Mouse (Mus musculus): ENCODE measurements around the gene St6gal1. TPM values are rescaled to one million over a fixed set of nuclear protein-coding genes. Genes with fewer than 3 reads are reported as not detected.

Gene St6gal1
- polyA plus RNA-seq, 1 experiment from 2014 or later, result 17.6 TPM

DNA sequence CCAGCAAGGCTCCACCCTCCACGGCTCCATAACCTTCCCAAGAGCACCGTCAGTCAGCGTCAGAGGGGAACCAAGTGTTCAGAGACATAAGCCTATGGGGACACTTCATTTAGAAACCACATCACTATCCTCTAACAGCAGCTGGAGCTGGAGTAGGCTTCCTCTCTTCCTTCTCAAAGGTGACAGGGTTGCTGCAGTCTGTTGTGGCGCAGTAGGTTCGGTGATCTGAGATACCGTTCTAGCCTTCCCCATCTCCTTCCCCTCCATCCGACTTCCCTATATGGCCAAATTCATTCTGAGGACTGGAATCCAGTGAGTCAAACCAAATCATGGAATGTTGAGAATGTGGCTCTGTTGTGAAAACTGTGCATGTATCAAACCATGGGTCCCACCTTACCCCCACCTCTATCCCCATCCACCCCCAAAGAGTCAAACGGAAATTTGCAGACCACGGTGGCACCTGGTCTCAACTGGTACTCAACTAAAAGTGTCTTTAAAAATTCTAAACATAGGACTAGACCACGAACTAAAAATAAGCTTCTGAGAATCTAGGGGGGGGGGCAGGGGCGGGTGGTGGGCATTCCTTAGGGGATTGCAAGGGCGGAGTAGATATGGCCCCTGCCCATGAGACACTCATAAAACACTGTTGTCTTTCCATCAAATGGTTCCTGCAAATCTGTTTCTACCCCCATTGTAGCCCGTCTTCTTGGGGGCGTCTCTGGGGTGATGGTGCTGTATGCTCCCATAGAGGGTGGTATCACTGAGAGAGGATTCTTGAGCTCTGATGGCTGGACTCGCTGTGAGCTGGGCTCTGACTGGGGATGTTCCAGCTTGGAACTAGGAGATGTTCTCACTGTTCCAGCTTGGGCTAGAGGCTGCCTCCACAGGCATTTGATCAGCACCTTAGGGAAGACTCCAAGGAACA lies 60.2 kb downstream of the St6gal1 start:
- no peak overlapping the region for H3K4me3 ChIP-seq (replicated peaks; ENCODE audit: low read length)
- no peak overlapping the region for H3K9ac ChIP-seq (ENCODE audit: low read length)
- 76% methylated on average over 15 of the region's 15 CpGs for WGBS
- no peak for ATAC-seq (ENCODE audit: insufficient read depth, low FRiP score)
- no peaks in the 10 kb centered on the region for H3K4me1 ChIP-seq (ENCODE audit: control insufficient read depth, insufficient read depth, low read length)
- H3K27me3 ChIP-seq (ENCODE audit: control insufficient read depth, insufficient read depth, low read length), result no peaks in the 10 kb centered on the region
- H3K9me3 ChIP-seq (replicated peaks; ENCODE audit: control insufficient read depth, low read length), result no peaks in the 10 kb centered on the region
- H3K36me3 ChIP-seq (ENCODE audit: control insufficient read depth, insufficient read depth, low read length), result no peaks in the 10 kb centered on the region
- H3K4me2 ChIP-seq (ENCODE audit: low read depth, low read length), result no peak overlapping the region
- no peak overlapping the region for H3K27ac ChIP-seq (ENCODE audit: low read length)

DNA sequence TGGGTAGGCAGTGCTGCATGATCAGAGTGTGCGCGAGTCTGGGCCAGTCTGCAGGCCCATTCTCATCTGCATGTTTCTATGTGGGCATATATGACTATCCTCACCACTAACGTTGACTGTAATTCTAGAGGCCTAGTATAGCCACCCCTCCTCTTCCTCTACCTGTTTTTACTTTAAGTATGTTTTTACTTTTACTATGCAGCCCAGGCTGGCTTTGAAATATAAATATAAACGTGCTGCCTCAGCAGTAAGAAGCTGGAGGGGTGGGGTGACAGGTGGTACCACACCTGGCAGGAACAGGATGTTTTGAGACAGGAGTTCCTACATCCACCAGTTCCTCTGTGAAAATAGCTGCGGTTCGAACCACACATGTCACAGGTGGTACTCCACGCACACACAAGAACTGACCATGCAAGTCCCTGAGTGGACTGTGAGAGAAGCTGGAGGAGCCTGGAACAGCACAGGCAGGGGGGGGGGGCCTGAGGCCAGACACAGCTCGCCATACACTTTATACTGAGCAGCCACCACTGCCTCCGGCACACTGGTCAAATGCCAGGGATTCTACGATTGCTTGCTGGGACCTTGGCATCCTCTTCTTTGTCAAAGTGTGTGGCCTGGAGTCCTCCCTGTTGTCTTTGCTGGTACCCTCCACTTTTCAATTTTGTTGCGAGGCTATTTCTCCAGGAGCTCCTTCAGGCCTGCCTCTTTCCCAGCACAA lies 62.0 kb downstream of the St6gal1 start:
- Histone ChIP-seq H3K4me2 (ENCODE audit: low read depth, low read length) (no peak overlapping the region), H3K36me3 (ENCODE audit: control insufficient read depth, insufficient read depth, low read length) (no peaks in the 10 kb centered on the region), H3K9ac (ENCODE audit: low read length) (no peak overlapping the region), H3K4me3 (replicated peaks; ENCODE audit: low read length) (no peak overlapping the region), H3K27me3 (ENCODE audit: control insufficient read depth, insufficient read depth, low read length) (no peaks in the 10 kb centered on the region), H3K9me3 (replicated peaks; ENCODE audit: control insufficient read depth, low read length) (no peaks in the 10 kb centered on the region), H3K27ac (ENCODE audit: low read length) (no peak overlapping the region), H3K4me1 (ENCODE audit: control insufficient read depth, insufficient read depth, low read length) (no peaks in the 10 kb centered on the region)
- no peak for ATAC-seq (ENCODE audit: insufficient read depth, low FRiP score)
- WGBS, result 79% methylated on average over 11 of the region's 11 CpGs

DNA sequence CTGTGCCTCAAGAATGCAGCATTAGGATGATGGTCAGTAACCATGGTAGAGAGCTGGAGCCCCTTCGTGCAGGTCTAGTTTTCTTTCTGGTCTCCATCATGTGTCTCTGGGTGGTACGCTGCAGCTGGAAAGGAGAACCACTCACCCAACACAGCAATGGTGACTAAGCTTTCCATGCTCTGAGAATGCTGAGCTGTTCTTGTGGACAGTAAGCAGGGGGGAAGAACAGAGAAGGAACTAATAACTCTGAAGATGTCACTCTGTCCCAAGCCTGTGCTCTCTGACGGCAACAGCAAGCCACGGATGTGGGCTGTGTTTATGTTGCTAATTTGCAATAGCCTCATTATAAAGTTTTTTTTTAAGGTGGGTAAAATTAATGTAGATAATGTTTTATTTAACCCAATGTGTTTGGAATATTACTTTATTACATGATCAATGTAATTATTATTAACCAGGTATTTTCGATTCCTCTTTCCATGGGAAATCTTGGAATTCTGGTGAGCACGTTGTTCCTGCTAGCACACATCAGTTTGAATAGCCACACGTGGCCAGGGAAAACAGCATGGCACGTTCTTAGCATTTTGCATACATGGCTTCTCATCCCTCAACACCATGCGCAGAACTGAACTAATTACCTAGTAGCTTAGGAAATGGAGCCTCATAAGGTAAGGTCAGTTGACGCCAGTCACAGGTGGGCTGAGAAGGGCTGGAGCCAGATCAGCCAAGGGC lies 62.9 kb downstream of the St6gal1 start:
- no peaks in the 10 kb centered on the region for H3K4me1 ChIP-seq (ENCODE audit: control insufficient read depth, insufficient read depth, low read length)
- WGBS, result 89% methylated on average over 10 of the region's 10 CpGs
- H3K36me3 ChIP-seq (ENCODE audit: control insufficient read depth, insufficient read depth, low read length), result no peaks in the 10 kb centered on the region
- no peaks in the 10 kb centered on the region for H3K9me3 ChIP-seq (replicated peaks; ENCODE audit: control insufficient read depth, low read length)
- no peaks in the 10 kb centered on the region for H3K27me3 ChIP-seq (ENCODE audit: control insufficient read depth, insufficient read depth, low read length)
- H3K9ac ChIP-seq (ENCODE audit: low read length), result no peak overlapping the region
- no peak overlapping the region for H3K4me2 ChIP-seq (ENCODE audit: low read depth, low read length)
- no peak for ATAC-seq (ENCODE audit: insufficient read depth, low FRiP score)
- no peak overlapping the region for H3K27ac ChIP-seq (ENCODE audit: low read length)
- H3K4me3 ChIP-seq (replicated peaks; ENCODE audit: low read length), result no peak overlapping the region

DNA sequence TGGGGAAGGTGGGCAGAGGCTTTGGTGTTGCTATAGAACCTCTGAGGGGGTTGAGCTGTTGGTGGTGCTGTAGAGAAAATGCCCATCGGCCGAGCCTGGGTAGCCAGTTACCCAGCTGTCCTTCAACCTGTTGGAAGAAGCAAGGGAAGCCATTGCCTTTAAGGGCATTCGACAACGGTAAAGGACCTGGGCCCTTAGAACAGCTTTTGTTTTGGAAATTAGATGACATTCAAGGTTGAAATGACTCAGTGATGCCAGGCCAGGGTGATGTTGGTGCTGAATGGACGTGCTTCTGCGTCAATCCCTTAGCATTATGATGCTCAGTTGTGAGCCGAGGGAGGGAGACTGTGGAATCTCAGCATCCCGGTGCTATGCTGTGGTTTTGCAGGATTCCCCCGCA lies 63.6 kb downstream of the St6gal1 start:
- H3K36me3 ChIP-seq (ENCODE audit: control insufficient read depth, insufficient read depth, low read length), result no peaks in the 10 kb centered on the region
- no peaks in the 10 kb centered on the region for H3K27me3 ChIP-seq (ENCODE audit: control insufficient read depth, insufficient read depth, low read length)
- WGBS, result 93% methylated on average over 9 of the region's 9 CpGs
- 0 out of 2 replicates have a peak, but pooled peaks cover 2% of the 10 kb centered on the region for H3K4me1 ChIP-seq (ENCODE audit: control insufficient read depth, insufficient read depth, low read length)
- H3K9me3 ChIP-seq (replicated peaks; ENCODE audit: control insufficient read depth, low read length), result no peaks in the 10 kb centered on the region
- H3K4me2 ChIP-seq (ENCODE audit: low read depth, low read length), result no peak overlapping the region
- H3K27ac ChIP-seq (ENCODE audit: low read length), result no peak overlapping the region
- H3K4me3 ChIP-seq (replicated peaks; ENCODE audit: low read length), result no peak overlapping the region
- no peak for ATAC-seq (ENCODE audit: insufficient read depth, low FRiP score)
- no peak overlapping the region for H3K9ac ChIP-seq (ENCODE audit: low read length)

DNA sequence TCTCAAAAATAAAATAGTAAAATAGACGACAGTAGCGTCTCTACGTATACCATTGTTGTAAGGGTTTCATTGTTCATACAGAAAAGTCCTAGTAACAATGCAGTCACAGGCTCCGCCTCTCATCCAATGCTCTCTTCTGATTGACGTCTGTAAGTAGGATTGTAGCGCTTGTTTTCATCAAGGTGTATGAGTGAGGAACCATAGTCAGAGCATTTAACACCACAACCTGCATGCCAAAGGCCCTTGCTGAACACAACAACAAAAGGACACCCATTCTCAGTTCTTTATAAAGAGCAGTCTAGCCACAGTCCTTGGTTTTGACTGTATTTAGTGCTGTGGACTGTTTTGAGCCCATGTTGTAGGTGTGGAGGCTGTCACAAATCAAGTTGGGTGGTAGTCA lies 64.9 kb downstream of the St6gal1 start:
- H3K4me3 ChIP-seq (replicated peaks; ENCODE audit: low read length), result no peak overlapping the region
- H3K4me1 ChIP-seq (ENCODE audit: control insufficient read depth, insufficient read depth, low read length), result 0 out of 2 replicates have a peak, but pooled peaks cover 4% of the 10 kb centered on the region
- no peaks in the 10 kb centered on the region for H3K27me3 ChIP-seq (ENCODE audit: control insufficient read depth, insufficient read depth, low read length)
- no peak for ATAC-seq (ENCODE audit: insufficient read depth, low FRiP score)
- H3K9me3 ChIP-seq (replicated peaks; ENCODE audit: control insufficient read depth, low read length), result no peaks in the 10 kb centered on the region
- H3K36me3 ChIP-seq (ENCODE audit: control insufficient read depth, insufficient read depth, low read length), result no peaks in the 10 kb centered on the region
- no peak overlapping the region for H3K4me2 ChIP-seq (ENCODE audit: low read depth, low read length)
- H3K9ac ChIP-seq (ENCODE audit: low read length), result no peak overlapping the region
- H3K27ac ChIP-seq (ENCODE audit: low read length), result no peak overlapping the region
- 91% methylated on average over 6 of the region's 6 CpGs for WGBS

DNA sequence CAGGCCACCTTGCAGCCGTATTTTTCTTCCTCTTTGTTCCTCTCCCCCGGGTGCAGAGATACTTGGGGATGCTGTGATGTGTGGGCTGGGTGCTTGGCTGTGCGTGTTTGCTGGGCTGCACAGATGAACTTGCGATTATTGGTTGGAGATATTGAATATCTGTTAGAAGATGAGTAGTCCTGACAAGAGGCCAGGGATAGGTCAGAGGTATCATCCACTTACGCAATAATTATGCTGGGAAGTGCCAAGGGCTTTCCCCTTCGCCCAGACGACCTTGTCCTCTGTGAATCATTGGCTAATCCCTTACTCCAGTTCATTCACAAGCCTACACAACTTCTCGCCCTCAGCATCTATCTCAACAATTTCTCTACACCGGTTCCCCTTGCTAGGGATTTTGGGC lies 65.6 kb downstream of the St6gal1 start:
- no peak overlapping the region for H3K4me2 ChIP-seq (ENCODE audit: low read depth, low read length)
- 88% methylated on average over 9 of the region's 9 CpGs for WGBS
- H3K27ac ChIP-seq (ENCODE audit: low read length), result no peak overlapping the region
- no peaks in the 10 kb centered on the region for H3K27me3 ChIP-seq (ENCODE audit: control insufficient read depth, insufficient read depth, low read length)
- H3K4me3 ChIP-seq (replicated peaks; ENCODE audit: low read length), result no peak overlapping the region
- H3K9ac ChIP-seq (ENCODE audit: low read length), result no peak overlapping the region
- 0 out of 2 replicates have a peak, but pooled peaks cover 4% of the 10 kb centered on the region for H3K4me1 ChIP-seq (ENCODE audit: control insufficient read depth, insufficient read depth, low read length)
- no peaks in the 10 kb centered on the region for H3K36me3 ChIP-seq (ENCODE audit: control insufficient read depth, insufficient read depth, low read length)
- H3K9me3 ChIP-seq (replicated peaks; ENCODE audit: control insufficient read depth, low read length), result no peaks in the 10 kb centered on the region
- no peak for ATAC-seq (ENCODE audit: insufficient read depth, low FRiP score)

DNA sequence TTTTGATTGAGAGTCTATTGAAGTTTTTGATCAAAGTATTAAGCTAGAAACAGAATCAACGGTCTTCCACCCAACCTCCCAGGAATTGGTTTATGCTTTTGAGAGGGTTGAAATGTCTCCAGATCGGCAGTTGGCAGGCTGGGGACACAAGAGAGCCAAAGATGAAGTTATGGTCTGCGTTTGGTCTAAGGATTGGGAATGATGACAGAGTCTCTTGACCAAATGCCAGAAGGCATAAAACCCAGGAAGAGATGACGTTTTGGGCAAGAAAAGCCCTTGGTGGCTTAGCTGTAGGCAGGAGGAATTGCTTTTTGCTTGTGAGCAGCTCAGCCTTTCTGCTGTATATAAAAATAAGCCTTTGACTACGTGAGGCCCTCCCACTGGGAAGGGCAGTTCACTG lies 67.0 kb downstream of the St6gal1 start:
- no peak overlapping the region for H3K4me2 ChIP-seq (ENCODE audit: low read depth, low read length)
- no peak overlapping the region for H3K27ac ChIP-seq (ENCODE audit: low read length)
- H3K9ac ChIP-seq (ENCODE audit: low read length), result no peak overlapping the region
- no peaks in the 10 kb centered on the region for H3K9me3 ChIP-seq (replicated peaks; ENCODE audit: control insufficient read depth, low read length)
- H3K36me3 ChIP-seq (ENCODE audit: control insufficient read depth, insufficient read depth, low read length), result no peaks in the 10 kb centered on the region
- 49% methylated on average over 5 of the region's 5 CpGs for WGBS
- ATAC-seq (ENCODE audit: insufficient read depth, low FRiP score), result no peak
- H3K4me3 ChIP-seq (replicated peaks; ENCODE audit: low read length), result no peak overlapping the region
- H3K4me1 ChIP-seq (ENCODE audit: control insufficient read depth, insufficient read depth, low read length), result 0 out of 2 replicates have a peak, but pooled peaks cover 4% of the 10 kb centered on the region
- no peaks in the 10 kb centered on the region for H3K27me3 ChIP-seq (ENCODE audit: control insufficient read depth, insufficient read depth, low read length)

DNA sequence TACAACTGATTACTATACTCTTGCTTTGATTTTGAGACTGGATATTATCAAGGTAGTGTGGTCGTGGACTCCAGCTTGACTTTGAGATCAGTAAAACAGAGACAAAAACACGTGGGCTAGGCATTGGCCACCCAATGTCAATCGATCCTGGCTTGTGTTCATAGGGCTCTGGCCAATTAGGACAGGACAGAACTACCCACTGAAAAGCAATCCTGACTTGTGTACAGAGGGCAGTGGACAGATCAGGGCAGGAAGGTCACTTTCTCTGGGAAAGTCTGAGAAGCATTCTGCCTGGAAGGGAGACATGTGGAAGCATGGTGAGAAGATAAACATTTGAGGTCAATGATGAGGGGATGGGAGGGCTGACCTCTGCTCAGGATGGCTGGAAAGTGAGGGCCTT lies 69.7 kb downstream of the St6gal1 start:
- ATAC-seq (ENCODE audit: insufficient read depth, low FRiP score), result no peak
- 63% methylated on average over 3 of the region's 3 CpGs for WGBS

More for the DNA sequence above, 69.7 kb downstream of the St6gal1 start:
- no peak overlapping the region for H3K4me3 ChIP-seq (replicated peaks; ENCODE audit: low read length)
- H3K27ac ChIP-seq (ENCODE audit: low read length), result no peak overlapping the region
- H3K36me3 ChIP-seq (ENCODE audit: control insufficient read depth, insufficient read depth, low read length), result no peaks in the 10 kb centered on the region
- no peaks in the 10 kb centered on the region for H3K9me3 ChIP-seq (replicated peaks; ENCODE audit: control insufficient read depth, low read length)
- H3K4me2 ChIP-seq (ENCODE audit: low read depth, low read length), result no peak overlapping the region
- H3K4me1 ChIP-seq (ENCODE audit: control insufficient read depth, insufficient read depth, low read length), result 0 out of 2 replicates have a peak, but pooled peaks cover 4% of the 10 kb centered on the region
- no peak overlapping the region for H3K9ac ChIP-seq (ENCODE audit: low read length)
- H3K27me3 ChIP-seq (ENCODE audit: control insufficient read depth, insufficient read depth, low read length), result no peaks in the 10 kb centered on the region
